Mouse (Mus musculus) midbrain, embryonic 11.5 days (tissue): ENCODE measurements around the gene Shc1. TPM values are rescaled to one million over a fixed set of nuclear protein-coding genes. Genes with fewer than 3 reads are reported as not detected.
A peak's percentile ranks its signal among the peaks of the same experiment; 100 is the strongest.

Experiments
- ATAC-seq: fragments of 200-750 bp; cut with Nextera tagmentation; 2 replicates; pipeline ENCODE4 v1.8.0; 2017; ENCODE audit warnings: moderate TSS enrichment, moderate library complexity; ENCODE audit not compliant: low FRiP score
- DNase-seq: peaks from one replicate; pipeline ENCODE4 v3.0.0; 2015; ENCODE audit warnings: low spot score; ENCODE audit errors: missing footprints
- H3K27ac ChIP-seq: fragments of 300-500 bp; sonication (generic); 2 replicates; pipeline ENCODE4 v1.5.1; 2014; ENCODE audit warnings: low read depth, low read length
- H3K27me3 ChIP-seq: fragments of 300-500 bp; sonication (generic); 2 replicates; pipeline ENCODE4 v1.6.1; 2014; ENCODE audit warnings: mild to moderate bottlenecking, low read length, moderate library complexity, mixed read lengths; ENCODE audit not compliant: control insufficient read depth, insufficient read depth
- H3K36me3 ChIP-seq: fragments of 300-500 bp; sonication (generic); 2 replicates; pipeline ENCODE4 v1.6.1; 2014; ENCODE audit warnings: mild to moderate bottlenecking, low read length, moderate library complexity, mixed read lengths; ENCODE audit not compliant: control insufficient read depth, insufficient read depth
- H3K4me1 ChIP-seq: fragments of 300-500 bp; sonication (generic); 2 replicates; pipeline ENCODE4 v1.6.1; 2014; ENCODE audit warnings: low read length; ENCODE audit not compliant: control insufficient read depth, insufficient read depth
- H3K4me2 ChIP-seq: fragments of 300-500 bp; sonication (generic); 2 replicates; pipeline ENCODE4 v1.6.1; 2014; ENCODE audit warnings: mild to moderate bottlenecking, moderate library complexity
- H3K4me3 ChIP-seq: fragments of 300-500 bp; sonication (generic); 2 replicates; pipeline ENCODE4 v1.5.1; 2014; ENCODE audit warnings: low read depth, low read length
- H3K9ac ChIP-seq: fragments of 300-500 bp; sonication (generic); 2 replicates; pipeline ENCODE4 v1.6.1; 2014; ENCODE audit warnings: low read length
- H3K9me3 ChIP-seq: fragments of 300-500 bp; sonication (generic); 2 replicates; pipeline ENCODE4 v1.6.1; 2016; ENCODE audit warnings: low read length; ENCODE audit not compliant: control insufficient read depth
- WGBS: fragments of 180-500 bp; shearing (Covaris S2); extraction: QIAGEN DNeasy Blood & Tissue Kit; methylation state at CpG from one replicate; pipeline ENCODE4 v1.1.7; 2014; 5-methylcytosine and 5-hydroxymethylcytosine counted together
- polyA plus RNA-seq: library from polyadenylated mRNA; unstranded; fragments of >200 nt; fragmentation: Nextera tagmentation; extraction: Ambion mirVana; gene quantifications from 2 replicates; pipeline ENCODE4 v1.2.1, GENCODE M21; 2014

The Shc1 gene
- polyA plus RNA-seq, 1 experiment from 2014 or later = 23.4 TPM

GRCm38 (mm10) chr3:89394894-89395256, 23.4 kb upstream of the Shc1 start:
- peak overlapping the region; percentile 42 for H3K4me3 ChIP-seq
- H3K9ac ChIP-seq = peak overlapping the region; percentile 53
- ATAC-seq (peak; percentile 25), DNase-seq (peak; percentile 96)
- H3K4me2 ChIP-seq = peak overlapping the region; percentile 84
- no peaks in the 10 kb centered on the region for H3K9me3 ChIP-seq
- no peaks in the 10 kb centered on the region for H3K36me3 ChIP-seq
- H3K27me3 ChIP-seq = peaks cover 16% of the 10 kb centered on the region
- H3K4me1 ChIP-seq = peaks cover 41% of the 10 kb centered on the region
- 0% methylated on average over 12 of the region's 12 CpGs for whole genome bisulfite sequencing
- no peak overlapping the region for H3K27ac ChIP-seq

DNA sequence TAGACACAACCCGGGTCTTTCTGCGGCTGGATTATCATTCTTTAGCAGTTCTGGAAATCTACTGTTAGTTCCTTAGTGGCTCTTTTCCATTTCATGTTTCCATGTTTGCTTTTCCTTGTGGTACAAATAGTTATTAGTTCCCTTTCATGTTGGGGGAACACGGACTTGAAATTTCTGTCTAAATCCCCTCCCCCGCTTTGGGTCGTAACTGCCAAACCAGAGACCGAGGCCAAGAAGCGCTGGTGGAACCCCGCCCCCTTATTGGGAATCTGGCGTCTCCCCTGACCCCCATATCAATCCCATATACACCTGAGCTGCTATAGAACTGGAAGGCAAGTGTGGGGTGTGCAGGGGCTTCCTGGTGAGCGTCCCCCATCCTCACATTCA, 22.8 kb upstream of the Shc1 start:
- ATAC-seq (no peak), DNase-seq (peak; percentile 87)
- no peaks in the 10 kb centered on the region for H3K9me3 ChIP-seq
- H3K27ac ChIP-seq = no peak overlapping the region
- H3K4me1 ChIP-seq = peaks cover 41% of the 10 kb centered on the region
- H3K4me2 ChIP-seq = peak overlapping the region; percentile 84
- peaks cover 16% of the 10 kb centered on the region for H3K27me3 ChIP-seq
- H3K36me3 ChIP-seq = no peaks in the 10 kb centered on the region
- 2% methylated on average over 10 of the region's 10 CpGs for WGBS
- no peak overlapping the region; the same call in 1 of the 2 replicates for H3K9ac ChIP-seq
- peak overlapping the region; percentile 42 for H3K4me3 ChIP-seq

DNA sequence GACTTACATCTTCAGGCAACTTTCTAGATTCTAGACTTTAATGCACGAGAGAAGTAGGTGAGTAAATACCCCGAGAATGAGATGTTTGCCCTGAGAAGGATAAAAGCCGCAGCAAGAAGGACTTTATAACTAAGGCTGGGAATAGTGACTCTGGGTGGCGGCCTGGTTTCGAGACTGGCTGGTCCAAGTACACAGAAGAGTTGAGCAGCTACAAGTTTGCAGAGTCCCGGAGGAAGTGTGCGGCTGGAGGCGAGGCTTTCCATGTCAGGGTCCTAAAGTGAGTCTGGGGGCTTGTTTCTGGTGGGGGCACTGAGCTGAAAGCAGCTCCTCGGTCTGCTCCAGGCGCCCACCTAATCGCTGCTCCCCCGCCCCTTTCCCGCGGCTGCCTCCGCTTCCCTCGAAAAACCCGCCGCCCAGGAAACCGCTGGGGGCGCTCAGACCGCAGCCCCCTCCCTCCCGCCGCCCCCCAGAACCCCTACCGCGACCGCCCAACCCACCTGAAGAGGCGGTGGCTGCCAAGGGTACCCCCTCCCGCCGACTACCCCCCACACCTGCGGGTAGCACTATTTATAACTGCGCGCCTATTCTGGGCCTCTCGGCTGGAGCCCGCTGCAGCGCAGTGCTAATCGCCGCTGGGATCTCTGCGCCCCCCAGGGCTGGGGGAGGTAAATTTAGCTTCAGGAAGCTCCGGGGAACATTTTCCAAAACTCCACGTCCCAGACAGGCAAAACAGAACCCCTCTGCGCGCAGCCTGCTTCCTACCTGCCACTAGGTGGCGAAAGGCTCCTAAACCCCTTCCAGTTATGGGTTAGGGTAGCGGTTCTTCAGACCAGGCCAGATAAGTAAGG, 22.2 kb upstream of the Shc1 start:
- peaks cover 38% of the 10 kb centered on the region for H3K4me1 ChIP-seq
- peak overlapping the region; percentile 84 for H3K4me2 ChIP-seq
- under 1% methylated on average over 44 of the region's 44 CpGs for WGBS
- no peak overlapping the region for H3K27ac ChIP-seq
- H3K27me3 ChIP-seq = peaks cover 12% of the 10 kb centered on the region
- no peaks in the 10 kb centered on the region for H3K36me3 ChIP-seq
- H3K9me3 ChIP-seq = no peaks in the 10 kb centered on the region
- peak overlapping the region; percentile 50 for H3K9ac ChIP-seq
- peak overlapping the region; percentile 42 for H3K4me3 ChIP-seq
- ATAC-seq = no peak
- peak; percentile 94 for DNase-seq

GRCm38 (mm10) chr3:89396654-89397005, 21.6 kb upstream of the Shc1 start:
- ATAC-seq = no peak
- Histone ChIP-seq H3K4me3 (peak overlapping the region; percentile 42; the same call in 1 of the 2 replicates), H3K36me3 (no peaks in the 10 kb centered on the region), H3K9me3 (no peaks in the 10 kb centered on the region), H3K9ac (peak overlapping the region; percentile 50; the same call in 1 of the 2 replicates), H3K4me2 (peak overlapping the region; percentile 84), H3K27ac (no peak overlapping the region), H3K4me1 (peaks cover 33% of the 10 kb centered on the region), H3K27me3 (peaks cover 10% of the 10 kb centered on the region)
- 3% methylated on average over 4 of the region's 4 CpGs for WGBS
- DNase-seq = no peak

GRCm38 (mm10) chr3:89401329-89401728, 16.9 kb upstream of the Shc1 start:
- 89% methylated on average over 7 of the region's 7 CpGs for WGBS
- H3K36me3 ChIP-seq = peaks cover 3% of the 10 kb centered on the region; the same call in 1 of the 2 replicates

GRCm38 (mm10) chr3:89402693-89403092, 15.6 kb upstream of the Shc1 start, which contains the start of gene Lenep:
Lenep (minus strand) TSS chr3:89402793.
- Histone ChIP-seq H3K36me3 (peaks cover 3% of the 10 kb centered on the region; the same call in 1 of the 2 replicates), H3K27me3 (no peaks in the 10 kb centered on the region), H3K4me2 (no peak within 1 kb of the TSS), H3K4me3 (no peak within 1 kb of the TSS), H3K27ac (no peak within 1 kb of the TSS), H3K4me1 (no peaks in the 10 kb centered on the region), H3K9me3 (no peaks in the 10 kb centered on the region), H3K9ac (no peak within 1 kb of the TSS)
- DNase-seq (no peak), ATAC-seq (no peak)
- 72% methylated on average over 5 of the region's 5 CpGs for WGBS

More at GRCm38 (mm10) chr3:89401329-89401728, 16.9 kb upstream of the Shc1 start:
- no peak overlapping the region for H3K4me3 ChIP-seq
- no peak for ATAC-seq
- peak; percentile 61 for DNase-seq
- H3K27me3 ChIP-seq = no peaks in the 10 kb centered on the region
- no peaks in the 10 kb centered on the region for H3K4me1 ChIP-seq
- no peak overlapping the region for H3K9ac ChIP-seq
- H3K9me3 ChIP-seq = no peaks in the 10 kb centered on the region
- no peak overlapping the region for H3K4me2 ChIP-seq
- no peak overlapping the region for H3K27ac ChIP-seq

DNA sequence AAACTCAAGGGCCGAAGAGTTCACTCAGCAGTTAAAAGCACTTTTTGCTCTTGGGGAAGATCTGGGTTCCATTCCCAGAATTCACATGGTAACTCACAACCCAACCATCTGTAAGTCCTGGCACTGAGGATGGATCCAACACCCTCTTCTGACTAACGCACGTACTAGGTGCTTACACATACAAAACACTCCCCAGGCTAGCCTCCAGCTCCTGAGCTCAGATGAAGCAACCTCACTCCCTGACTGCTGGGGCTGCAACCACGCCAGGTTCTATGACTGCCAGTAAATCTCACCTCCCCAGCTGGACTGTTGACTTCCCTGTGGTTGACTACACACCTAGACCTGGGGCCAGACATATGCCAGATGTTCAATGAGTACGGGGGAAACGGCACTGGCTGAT, 11.4 kb upstream of the Shc1 start:
- Histone ChIP-seq H3K36me3 (peaks cover 3% of the 10 kb centered on the region; the same call in 1 of the 2 replicates), H3K9me3 (no peaks in the 10 kb centered on the region), H3K4me1 (peaks cover 5% of the 10 kb centered on the region), H3K4me2 (no peak overlapping the region), H3K27ac (no peak overlapping the region), H3K4me3 (no peak overlapping the region), H3K9ac (no peak overlapping the region), H3K27me3 (no peaks in the 10 kb centered on the region)
- DNase-seq = no peak
- ATAC-seq = no peak
- WGBS = 89% methylated on average over 6 of the region's 6 CpGs

- peaks cover 3% of the 10 kb centered on the region; the same call in 1 of the 2 replicates for H3K36me3 ChIP-seq
- no peak for ATAC-seq
- WGBS = 59% methylated on average over 16 of the region's 16 CpGs
Observed at GRCm38 (mm10) chr3:89408448-89408847, 9.8 kb upstream of the Shc1 start.

DNA sequence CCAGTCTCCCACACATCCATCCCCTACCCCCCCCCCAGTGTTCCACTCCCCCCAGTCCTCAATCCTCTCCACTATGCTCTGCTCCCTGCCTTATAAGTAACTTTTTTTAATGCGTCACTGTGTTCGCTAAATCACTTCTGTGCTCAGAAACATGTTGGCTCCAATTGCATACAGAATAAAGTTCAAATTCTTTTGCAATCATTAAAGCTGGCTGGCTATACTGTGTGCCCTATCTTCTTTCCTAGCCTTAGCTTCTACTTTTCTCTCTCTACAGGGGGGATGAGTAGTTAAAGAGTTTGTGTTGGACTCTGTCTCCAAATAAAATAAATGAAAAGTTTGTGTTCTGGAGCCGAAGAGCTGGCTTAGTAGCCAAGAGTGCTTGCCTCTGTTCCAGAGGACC, 8.5 kb upstream of the Shc1 start:
- ATAC-seq = no peak
- H3K36me3 ChIP-seq = peaks cover 8% of the 10 kb centered on the region; the same call in 1 of the 2 replicates
- H3K4me2 ChIP-seq = no peak overlapping the region
- H3K4me3 ChIP-seq = no peak overlapping the region
- no peak for DNase-seq
- H3K27ac ChIP-seq = no peak overlapping the region
- no peak overlapping the region for H3K9ac ChIP-seq
- 95% methylated on average over 3 of the region's 3 CpGs for WGBS
- H3K4me1 ChIP-seq = peaks cover 7% of the 10 kb centered on the region
- H3K9me3 ChIP-seq = no peaks in the 10 kb centered on the region
- H3K27me3 ChIP-seq = no peaks in the 10 kb centered on the region

More at GRCm38 (mm10) chr3:89408448-89408847, 9.8 kb upstream of the Shc1 start:
- Histone ChIP-seq H3K27me3 (no peaks in the 10 kb centered on the region), H3K4me3 (no peak overlapping the region), H3K4me2 (no peak overlapping the region), H3K9me3 (no peaks in the 10 kb centered on the region), H3K9ac (no peak overlapping the region), H3K4me1 (peaks cover 7% of the 10 kb centered on the region), H3K27ac (no peak overlapping the region)
- no peak for DNase-seq
